Mouse (Mus musculus) thymus, adult 2 months (tissue): ENCODE measurements at regions not wholly inside any gene's neighbourhood (a gene's known extent, or its start where the extent isn't known, plus 50 kb on each side); places are given as distances from the start of the nearest gene placed in this dataset.

Experiments
- DNase-seq: peaks from one replicate; pipeline ENCODE4 v3.0.0; 2021
- H3K27ac ChIP-seq: fragments of 200-500 bp; 2 replicates; pipeline ENCODE4 v1.5.1; 2012; ENCODE audit warnings: low read length, control low read depth; ENCODE audit not compliant: control insufficient read depth, insufficient read depth
- H3K27me3 ChIP-seq: fragments of 200-500 bp; 2 replicates; pipeline ENCODE4 v1.6.1; 2012; ENCODE audit warnings: mild to moderate bottlenecking, low read length, moderate library complexity, mixed read lengths; ENCODE audit not compliant: control insufficient read depth, insufficient read depth
- H3K36me3 ChIP-seq: fragments of 200-500 bp; 2 replicates; pipeline ENCODE4 v1.6.1; 2012; ENCODE audit warnings: mild to moderate bottlenecking, low read length, moderate library complexity; ENCODE audit not compliant: control insufficient read depth, insufficient read depth
- H3K4me1 ChIP-seq: fragments of 200-500 bp; replicated peaks from 2 replicates; pipeline ENCODE4 v1.6.1; 2012; ENCODE audit warnings: low read length; ENCODE audit not compliant: control insufficient read depth, insufficient read depth
- H3K4me3 ChIP-seq: fragments of 200-500 bp; 2 replicates; pipeline ENCODE4 v1.5.1; 2012; ENCODE audit warnings: mild to moderate bottlenecking, low read length, control low read depth, moderate library complexity; ENCODE audit not compliant: control insufficient read depth, insufficient read depth
- CTCF ChIP-seq: fragments of 200-500 bp; IDR thresholded peaks from 2 replicates; pipeline ENCODE4 v1.5.1; 2012; ENCODE audit warnings: mild to moderate bottlenecking, control low read depth, low read length, moderate library complexity, borderline replicate concordance; ENCODE audit not compliant: control insufficient read depth, poor library complexity, insufficient read depth; ENCODE audit errors: extremely low read depth
- POLR2A ChIP-seq: fragments of 200-500 bp; IDR thresholded peaks from 2 replicates; pipeline ENCODE4 v1.6.1; 2012; ENCODE audit warnings: mild to moderate bottlenecking, low read length, control low read depth, moderate library complexity; ENCODE audit not compliant: control insufficient read depth, poor library complexity, insufficient read depth; ENCODE audit errors: extremely low read depth
- WGBS: fragments of 180-500 bp; shearing (Covaris S2); methylation state at CpG from one replicate; pipeline ENCODE4 v1.1.7; 2018; 5-methylcytosine and 5-hydroxymethylcytosine counted together

- TF ChIP-seq POLR2A (no peak), CTCF (no peak)
- no peak for DNase-seq
- H3K36me3 ChIP-seq, result no peaks in the 10 kb centered on the region
- no peak overlapping the region for H3K27ac ChIP-seq
- 0 out of 2 replicates have a peak, but pooled peaks cover 4% of the 10 kb centered on the region for H3K4me1 ChIP-seq
- H3K27me3 ChIP-seq, result no peaks in the 10 kb centered on the region
- WGBS, result 95% methylated on average over 8 of the region's 8 CpGs
- no peak overlapping the region for H3K4me3 ChIP-seq
Measured at GRCm38 (mm10) chr7:113621316-113621715, 107.7 kb downstream of the Far1 start.

GRCm38 (mm10) chr7:113621898-113622510, 108.4 kb downstream of the Far1 start:
- no peaks in the 10 kb centered on the region for H3K36me3 ChIP-seq
- H3K27ac ChIP-seq, result no peak overlapping the region
- H3K4me1 ChIP-seq, result 0 out of 2 replicates have a peak, but pooled peaks cover 4% of the 10 kb centered on the region
- H3K27me3 ChIP-seq, result no peaks in the 10 kb centered on the region
- WGBS, result 9% methylated on average over 13 of the region's 13 CpGs
- H3K4me3 ChIP-seq, result no peak overlapping the region
- TF ChIP-seq CTCF (no peak), POLR2A (no peak)
- DNase-seq, result peak; percentile 3

- TF ChIP-seq POLR2A (no peak), CTCF (no peak)
- H3K27ac ChIP-seq, result no peak overlapping the region
- no peaks in the 10 kb centered on the region for H3K27me3 ChIP-seq
- H3K4me3 ChIP-seq, result no peak overlapping the region
- DNase-seq, result no peak
- 0 out of 2 replicates have a peak, but pooled peaks cover 4% of the 10 kb centered on the region for H3K4me1 ChIP-seq
- no peaks in the 10 kb centered on the region for H3K36me3 ChIP-seq
- WGBS, result 98% methylated on average over 4 of the region's 4 CpGs
Measured at GRCm38 (mm10) chr7:113623296-113623695, 109.7 kb downstream of the Far1 start.

- TF ChIP-seq POLR2A (no peak), CTCF (no peak)
- no peak overlapping the region for H3K4me3 ChIP-seq
- 0 out of 2 replicates have a peak, but pooled peaks cover 4% of the 10 kb centered on the region for H3K4me1 ChIP-seq
- H3K27me3 ChIP-seq, result no peaks in the 10 kb centered on the region
- H3K27ac ChIP-seq, result no peak overlapping the region
- no peak for DNase-seq
- no peaks in the 10 kb centered on the region for H3K36me3 ChIP-seq
- 94% methylated on average over 6 of the region's 6 CpGs for WGBS
Measured at GRCm38 (mm10) chr7:113623962-113624361, 110.3 kb downstream of the Far1 start.

- Histone ChIP-seq H3K4me1 (0 out of 2 replicates have a peak, but pooled peaks cover 4% of the 10 kb centered on the region), H3K27me3 (no peaks in the 10 kb centered on the region), H3K36me3 (no peaks in the 10 kb centered on the region), H3K4me3 (no peak overlapping the region), H3K27ac (no peak overlapping the region)
- no peak for TF ChIP-seq POLR2A
- no peak for TF ChIP-seq CTCF
- no peak for DNase-seq
Measured at GRCm38 (mm10) chr7:113626734-113627133, 113.1 kb downstream of the Far1 start.

GRCm38 (mm10) chr7:113637011-113637600, 123.5 kb downstream of the Far1 start:
- Histone ChIP-seq H3K4me1 (no peaks in the 10 kb centered on the region), H3K27me3 (no peaks in the 10 kb centered on the region), H3K27ac (no peak overlapping the region), H3K36me3 (no peaks in the 10 kb centered on the region), H3K4me3 (no peak overlapping the region)
- TF ChIP-seq CTCF, result no peak
- no peak for TF ChIP-seq POLR2A
- WGBS, result 96% methylated on average over 4 of the region's 4 CpGs
- no peak for DNase-seq

- no peak for TF ChIP-seq POLR2A
- no peak for TF ChIP-seq CTCF
- no peaks in the 10 kb centered on the region for H3K27me3 ChIP-seq
Measured at GRCm38 (mm10) chr7:113638098-113638497, 124.5 kb downstream of the Far1 start.

More at GRCm38 (mm10) chr7:113638098-113638497, 124.5 kb downstream of the Far1 start:
- Histone ChIP-seq H3K4me3 (no peak overlapping the region), H3K36me3 (no peaks in the 10 kb centered on the region), H3K4me1 (no peaks in the 10 kb centered on the region), H3K27ac (no peak overlapping the region)
- DNase-seq, result no peak
- WGBS, result 84% methylated on average over 6 of the region's 6 CpGs
